Mouse (Mus musculus): ENCODE measurements at regions not wholly inside any gene's neighbourhood (a gene's known extent, or its start where the extent isn't known, plus 50 kb on each side); places are given as distances from the start of the nearest gene placed in this dataset.

DNA sequence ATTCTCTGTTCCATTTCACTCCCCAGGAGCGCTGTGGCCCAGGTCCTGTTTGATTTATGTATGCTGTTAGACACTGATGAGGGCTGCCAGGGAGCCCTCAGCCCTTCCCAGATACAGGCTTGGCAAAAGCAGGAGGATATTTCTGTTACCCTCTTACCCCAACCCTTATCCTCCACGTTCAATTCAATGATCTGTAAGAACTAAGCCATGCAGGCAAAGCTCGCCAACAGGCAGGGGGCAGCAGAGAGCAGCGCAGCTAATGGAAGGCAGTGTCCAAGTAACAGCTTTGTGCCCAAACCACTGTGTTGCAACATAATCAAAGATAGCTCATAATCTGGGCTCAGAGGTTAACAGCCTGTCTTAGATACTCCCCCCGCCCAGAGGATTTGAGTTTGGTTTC lies 166.8 kb upstream of the Eif4g2 start:
- peak; percentile 77 for DNase-seq
- intact Hi-C loops (cut with DNase I; ENCODE audit: low total_unique reads) = loop anchor here (5.0 kb wide), 1 partner anchor 718 kb away; no protein-coding TSS in a partner anchor

DNA sequence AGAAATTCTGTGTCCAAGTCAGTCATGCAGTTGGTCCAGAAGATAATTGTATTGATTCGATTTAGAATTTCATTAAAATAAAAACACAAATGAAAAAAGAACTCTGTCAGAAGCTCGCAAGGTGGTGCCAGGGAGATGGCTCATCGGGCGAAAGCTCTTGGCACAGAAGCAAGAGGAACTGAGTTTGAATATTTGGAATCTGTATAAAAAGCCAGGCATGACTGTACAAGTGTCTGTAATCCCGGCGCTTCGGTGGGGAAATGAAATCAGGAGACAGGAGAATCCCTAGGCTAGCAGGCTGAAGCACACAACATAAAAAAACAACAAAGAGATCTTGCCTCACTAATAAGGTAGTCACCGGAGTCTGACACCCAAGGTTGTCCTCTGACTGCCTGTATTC lies 162.7 kb upstream of the Eif4g2 start:
- no peak for DNase-seq
- intact Hi-C loops (cut with DNase I; ENCODE audit: low total_unique reads) = loop anchor here (5.0 kb wide), 1 partner anchor 722 kb away; no protein-coding TSS in a partner anchor

DNA sequence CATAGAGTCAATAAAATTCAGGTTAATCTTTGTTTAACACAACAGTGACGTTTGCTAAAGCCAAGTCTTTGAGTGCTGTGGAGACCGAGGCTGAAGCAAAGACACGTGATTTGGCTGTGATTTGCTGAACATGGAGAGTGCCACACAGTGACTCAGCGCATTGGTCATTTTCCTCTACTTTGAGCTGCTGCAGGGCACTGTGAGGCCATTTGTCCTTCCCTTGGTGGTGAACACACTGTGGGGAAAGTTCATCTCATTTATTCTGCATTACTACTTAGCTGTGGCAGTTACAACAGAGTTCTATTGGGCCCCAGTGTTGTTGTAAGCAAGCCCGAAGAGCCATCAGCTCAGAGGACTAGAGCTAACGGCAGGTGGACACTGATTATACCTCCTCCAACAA lies 162.2 kb upstream of the Eif4g2 start:
- no peak for DNase-seq
- intact Hi-C loops (cut with DNase I; ENCODE audit: low total_unique reads) = loop anchor here (5.0 kb wide), 1 partner anchor 722 kb away; no protein-coding TSS in a partner anchor

DNA sequence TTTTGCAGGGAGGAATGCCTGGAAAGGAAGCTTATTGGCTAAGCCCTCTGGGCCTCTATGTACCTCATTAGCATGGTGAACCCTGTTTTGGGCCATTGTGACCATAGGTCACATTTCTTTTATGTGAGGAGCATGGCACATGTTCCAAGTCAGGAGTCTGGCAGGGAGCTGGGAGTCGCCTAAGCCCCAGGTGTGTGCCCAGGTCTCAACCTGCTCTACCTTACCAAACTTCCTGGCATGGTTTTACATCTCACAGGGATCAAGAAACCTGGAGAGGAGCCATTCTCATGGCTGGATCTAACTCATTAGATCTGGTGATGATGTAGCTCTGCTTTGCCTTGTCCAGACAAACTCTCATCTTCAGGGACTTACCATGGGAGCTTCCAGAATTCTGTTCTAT lies 161.0 kb upstream of the Eif4g2 start:
- DNase-seq = no peak
- intact Hi-C loops (cut with DNase I; ENCODE audit: low total_unique reads) = loop anchor here (2.0 to 5.0 kb wide), 2 partner anchors 61 to 192 kb away; no protein-coding TSS in a partner anchor

DNA sequence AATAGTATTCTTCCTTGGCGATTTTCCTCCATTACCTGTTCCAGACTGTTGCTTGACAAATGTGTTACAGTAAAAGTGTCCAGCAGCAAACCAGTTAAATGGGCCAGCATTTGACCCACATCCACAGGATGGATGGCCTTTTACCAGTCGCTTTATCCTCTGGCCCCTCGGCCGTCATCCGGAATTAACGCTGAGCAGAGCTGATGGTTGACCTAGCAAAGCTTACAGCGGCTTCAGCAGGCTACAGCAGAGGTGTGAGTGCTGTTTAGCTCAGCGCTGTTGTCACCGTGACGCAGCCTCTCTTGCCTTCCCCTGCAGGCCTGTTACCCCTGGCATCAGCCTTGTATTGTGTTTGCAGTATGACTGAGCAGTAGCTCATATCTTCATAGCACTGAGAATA lies 159.8 kb upstream of the Eif4g2 start:
- intact Hi-C loops (cut with DNase I; ENCODE audit: low total_unique reads) = loop anchor here (2.0 to 5.0 kb wide), 2 partner anchors 60 to 190 kb away; no protein-coding TSS in a partner anchor
- DNase-seq = no peak

- intact Hi-C loops (cut with DNase I; ENCODE audit: low total_unique reads) = loop anchor here (5.0 kb wide), 1 partner anchor 189 kb away; no protein-coding TSS in a partner anchor
- DNase-seq = peak; percentile 11
Observed at GRCm38 (mm10) chr7:111241538-111241937, 158.7 kb upstream of the Eif4g2 start.

DNA sequence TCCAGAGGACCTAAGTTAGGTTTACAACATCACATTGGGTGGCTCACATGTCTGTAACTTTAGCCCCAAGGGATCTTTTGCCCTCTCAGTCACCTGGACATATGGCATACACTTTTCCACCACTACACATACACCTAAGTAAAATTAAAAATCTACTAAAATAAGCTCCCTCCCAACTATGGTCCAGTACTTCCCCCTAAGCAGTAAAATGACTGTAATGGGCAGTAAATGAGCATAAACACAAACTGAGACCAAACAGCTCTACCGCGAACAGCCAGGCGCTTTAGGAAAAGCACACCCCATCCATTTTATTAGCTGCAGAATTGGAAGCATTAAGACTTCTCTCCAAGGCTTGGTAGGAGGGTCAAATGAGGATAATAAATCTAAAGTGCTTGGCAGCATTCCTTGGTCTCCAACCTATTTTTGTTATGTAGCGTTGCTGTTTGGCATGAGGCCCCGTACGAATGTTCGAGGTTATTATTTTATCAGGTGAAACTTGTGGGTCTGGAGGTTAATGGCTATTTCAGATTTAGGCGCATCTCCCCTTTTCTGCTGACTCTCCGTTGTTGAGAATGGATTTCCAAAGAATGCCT lies 157.5 kb upstream of the Eif4g2 start:
- intact Hi-C loops (cut with DNase I; ENCODE audit: low total_unique reads) = loop anchor here (5.0 kb wide), 1 partner anchor 188 kb away; no protein-coding TSS in a partner anchor
- no peak for DNase-seq

- intact Hi-C loops (cut with DNase I; ENCODE audit: low total_unique reads) = no loop called here
- DNase-seq = no peak
Observed at GRCm38 (mm10) chr7:111237819-111238218, 155.0 kb upstream of the Eif4g2 start.

DNA sequence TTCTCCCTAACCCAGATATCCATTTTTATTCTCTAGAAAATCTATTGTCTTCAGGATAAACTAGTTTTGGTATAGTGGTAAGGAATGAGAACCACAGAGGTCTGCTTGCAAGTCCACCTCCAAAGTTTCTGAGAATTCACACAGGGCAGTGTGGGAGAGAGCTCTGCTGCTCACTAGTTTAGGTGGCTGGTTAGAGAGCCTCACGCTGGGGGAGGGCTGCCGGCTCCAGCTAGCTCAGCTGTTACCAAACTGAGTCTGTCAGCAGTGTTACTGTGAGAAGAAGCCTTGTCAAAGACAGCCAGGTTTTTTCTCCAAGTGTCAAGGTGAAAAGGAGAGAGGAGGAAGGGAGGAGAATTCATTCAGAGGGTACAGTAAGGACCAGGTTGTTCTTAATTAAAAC lies 147.8 kb upstream of the Eif4g2 start:
- no peak for DNase-seq
- intact Hi-C loops (cut with DNase I; ENCODE audit: low total_unique reads) = no loop called here

- intact Hi-C loops (cut with DNase I; ENCODE audit: low total_unique reads) = no loop called here
- no peak for DNase-seq
Observed at GRCm38 (mm10) chr7:111227082-111227481, 144.3 kb upstream of the Eif4g2 start.

DNA sequence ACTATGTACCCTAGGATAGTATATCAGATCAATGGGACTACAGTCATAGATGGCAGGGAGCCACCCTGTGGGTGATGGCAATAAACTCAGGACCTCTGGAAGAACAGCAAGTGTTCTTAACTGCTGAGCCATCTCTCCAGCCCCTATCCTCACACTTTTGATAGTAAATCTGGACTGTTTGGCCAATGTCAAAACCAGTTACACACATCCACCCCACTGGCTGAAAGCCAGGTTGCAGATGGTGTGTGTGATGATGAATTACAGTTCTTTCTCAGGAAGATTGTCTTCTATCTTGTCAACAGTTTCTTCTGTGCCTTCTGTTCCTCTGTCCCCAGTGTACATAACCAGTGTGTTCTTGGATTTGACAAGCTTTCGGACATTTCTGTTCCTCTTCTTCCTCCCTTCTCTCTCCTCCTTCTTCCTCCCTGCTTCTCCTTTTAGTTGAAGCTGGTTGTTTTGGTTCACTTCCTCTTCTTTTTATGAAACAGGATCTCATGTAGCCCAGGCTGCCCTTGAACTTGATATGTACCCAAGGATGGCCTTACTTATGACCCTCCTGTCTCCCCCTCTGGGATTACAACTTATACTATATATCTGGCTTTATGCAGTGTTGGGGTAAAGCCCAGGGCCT lies 143.3 kb upstream of the Eif4g2 start:
- no peak for DNase-seq
- intact Hi-C loops (cut with DNase I; ENCODE audit: low total_unique reads) = no loop called here

- DNase-seq = no peak
Observed at GRCm38 (mm10) chr7:111215586-111215985, 132.8 kb upstream of the Eif4g2 start.

DNA sequence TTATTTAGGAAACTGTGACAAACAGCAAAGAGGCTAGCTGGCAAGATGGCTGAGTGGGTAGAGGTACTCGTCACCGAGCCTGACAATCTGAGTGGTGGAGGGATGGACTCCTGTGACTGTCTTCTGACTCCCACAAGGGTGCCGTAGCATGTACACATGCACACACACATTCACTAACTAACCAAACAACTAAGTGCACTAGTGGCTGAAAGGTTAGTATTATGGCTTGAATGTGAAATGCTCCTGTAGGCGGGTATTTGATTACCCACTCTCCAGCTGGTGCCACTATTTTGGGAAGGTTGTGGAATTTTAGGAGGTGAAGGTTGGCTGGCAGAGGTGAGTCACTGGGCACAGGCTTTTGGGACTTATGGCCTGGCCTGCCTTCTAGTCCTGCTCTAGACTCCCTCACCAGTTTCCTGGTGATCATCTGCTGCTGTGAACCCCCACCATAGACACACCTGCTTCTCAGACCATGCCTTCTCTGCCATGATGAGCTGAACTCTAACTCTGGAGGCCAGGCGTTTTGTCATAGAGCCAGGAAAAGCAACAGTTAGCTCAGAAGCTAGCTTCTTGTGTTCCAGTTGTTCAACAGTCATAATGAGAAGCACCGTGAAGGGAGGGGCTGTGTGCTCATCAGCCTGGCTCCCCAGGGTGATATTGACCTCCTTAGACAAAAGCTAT lies 131.5 kb upstream of the Eif4g2 start:
- no peak for DNase-seq
- intact Hi-C loops (cut with DNase I; ENCODE audit: low total_unique reads) = no loop called here

More at GRCm38 (mm10) chr7:111215586-111215985, 132.8 kb upstream of the Eif4g2 start:
- intact Hi-C loops (cut with DNase I; ENCODE audit: low total_unique reads) = no loop called here

DNA sequence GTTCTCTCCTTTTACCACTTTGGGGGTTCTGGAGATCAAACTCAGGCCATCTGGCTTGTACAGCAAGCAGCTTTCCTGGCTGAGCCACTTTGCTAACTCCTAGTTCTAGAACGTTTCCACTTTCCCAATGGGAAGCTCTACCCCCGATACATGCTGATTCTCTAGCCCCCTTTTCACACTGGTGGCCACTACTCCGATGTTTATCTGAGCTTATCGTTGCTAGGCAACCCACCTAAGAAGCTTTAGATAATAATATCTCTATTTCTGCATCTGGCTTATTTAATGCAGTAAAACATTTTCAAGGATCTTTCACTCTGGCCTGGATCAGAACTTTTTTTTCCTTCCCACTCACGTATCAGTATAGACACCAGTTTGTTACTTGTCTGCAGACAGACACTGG lies 129.4 kb upstream of the Eif4g2 start:
- intact Hi-C loops (cut with DNase I; ENCODE audit: low total_unique reads) = no loop called here
- no peak for DNase-seq

- no peak for DNase-seq
- intact Hi-C loops (cut with DNase I; ENCODE audit: low total_unique reads) = no loop called here
Observed at GRCm38 (mm10) chr7:111211641-111212040, 128.8 kb upstream of the Eif4g2 start.

GRCm38 (mm10) chr7:111210282-111210681 lies 127.5 kb upstream of the Eif4g2 start:
- intact Hi-C loops (cut with DNase I; ENCODE audit: low total_unique reads) = no loop called here
- DNase-seq = peak; percentile 8

- intact Hi-C loops (cut with DNase I; ENCODE audit: low total_unique reads) = no loop called here
- DNase-seq = no peak
Observed at GRCm38 (mm10) chr7:111205876-111206275, 123.0 kb upstream of the Eif4g2 start.

DNA sequence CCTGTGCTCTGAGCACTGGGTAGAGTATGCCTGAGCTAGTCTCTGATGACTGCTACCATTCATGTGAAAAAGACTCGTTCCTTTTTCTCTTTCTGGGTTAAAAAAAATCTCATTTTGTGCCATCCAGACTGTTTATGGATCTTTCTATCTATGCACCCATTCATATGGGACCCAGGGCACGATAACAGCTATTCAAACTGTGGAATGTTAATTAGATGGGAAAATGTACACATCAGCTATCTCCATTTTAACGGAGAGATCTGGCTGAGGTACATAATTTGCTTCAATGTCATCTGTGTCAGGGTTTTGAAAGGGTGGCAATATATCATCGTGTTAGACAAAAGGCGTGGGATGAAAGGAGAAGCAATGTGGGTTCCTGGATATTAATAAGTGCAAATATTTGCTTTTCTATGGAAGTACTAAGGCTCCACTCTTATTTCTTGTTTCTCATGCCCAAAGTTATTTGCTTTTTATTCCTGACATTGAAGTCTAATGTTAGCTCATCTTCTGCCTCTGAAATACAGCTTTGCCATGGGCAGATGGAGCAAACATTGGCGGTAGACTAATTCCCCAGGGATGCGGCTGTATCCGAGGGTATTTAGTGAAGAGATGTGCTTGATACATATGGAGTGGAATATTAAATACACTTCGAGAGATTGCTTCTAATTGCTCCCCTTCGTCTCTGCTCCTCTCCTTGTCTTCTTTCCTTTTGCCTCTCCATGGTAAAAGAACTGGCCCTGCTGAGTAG lies 116.0 kb upstream of the Eif4g2 start:
- DNase-seq = no peak
- intact Hi-C loops (cut with DNase I; ENCODE audit: low total_unique reads) = no loop called here

DNA sequence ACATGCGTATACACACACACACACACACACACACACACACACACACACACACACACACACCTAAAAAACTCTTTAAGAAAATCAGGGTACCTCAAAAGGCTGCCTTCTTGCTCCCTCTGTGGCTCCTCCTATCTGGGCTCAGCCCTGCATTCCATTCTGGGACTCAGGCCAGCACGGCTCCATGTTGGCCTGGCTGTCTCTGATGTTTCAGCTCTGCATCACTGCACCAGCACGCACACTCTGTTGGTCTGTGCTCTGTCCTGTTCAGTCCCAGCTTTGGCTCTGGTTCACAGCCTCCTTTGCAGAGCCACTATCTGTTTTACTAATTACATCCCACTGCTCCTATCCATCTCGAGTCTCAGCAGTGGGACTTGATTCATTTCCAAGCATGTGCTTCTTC lies 108.8 kb upstream of the Eif4g2 start:
- DNase-seq = peak; percentile 70
- intact Hi-C loops (cut with DNase I; ENCODE audit: low total_unique reads) = no loop called here

- intact Hi-C loops (cut with DNase I; ENCODE audit: low total_unique reads) = no loop called here
- DNase-seq = no peak
Observed at GRCm38 (mm10) chr7:111191216-111191615, 108.4 kb upstream of the Eif4g2 start.
